Mouse (Mus musculus) lung, postnatal 0 days (tissue): Measurements from ENCODE around the gene Mgat5. TPM values are rescaled to one million over a fixed set of nuclear protein-coding genes. Genes with fewer than 3 reads are reported as not detected.

Source experiments
- ATAC-seq: fragments of 200-750 bp; cut with Nextera tagmentation; 2 replicates; pipeline ENCODE4 v1.8.0; 2017; ENCODE audit warnings: moderate library complexity
- DNase-seq: peaks from one replicate; pipeline ENCODE4 v3.0.0-alpha.2; 2016; ENCODE audit warnings: low spot score
- H3K27ac ChIP-seq: fragments of 300-500 bp; sonication (generic); 2 replicates; pipeline ENCODE4 v1.5.1; 2014; ENCODE audit warnings: antibody characterized with exemption, mild to moderate bottlenecking, low read length, mixed read lengths
- H3K27me3 ChIP-seq: fragments of 300-500 bp; sonication (generic); replicated peaks from 2 replicates; pipeline ENCODE4 v1.6.1; 2014; ENCODE audit warnings: low read length, mixed read lengths; ENCODE audit not compliant: insufficient read depth
- H3K36me3 ChIP-seq: fragments of 300-500 bp; sonication (generic); 2 replicates; pipeline ENCODE4 v1.6.1; 2014; ENCODE audit warnings: low read length, mixed read lengths; ENCODE audit not compliant: insufficient read depth
- H3K4me1 ChIP-seq: fragments of 300-500 bp; sonication (generic); 2 replicates; pipeline ENCODE4 v1.6.1; 2014; ENCODE audit warnings: antibody characterized with exemption, low read depth, low read length, mixed read lengths; ENCODE audit not compliant: insufficient read depth
- H3K4me2 ChIP-seq: fragments of 300-500 bp; sonication (generic); replicated peaks from 2 replicates; pipeline ENCODE4 v1.6.1; 2014; ENCODE audit warnings: low read depth, mild to moderate bottlenecking, low read length, moderate library complexity, mixed read lengths
- H3K4me3 ChIP-seq: fragments of 300-500 bp; sonication (generic); 2 replicates; pipeline ENCODE4 v1.5.1; 2014; ENCODE audit warnings: low read depth, low read length
- H3K9ac ChIP-seq: fragments of 300-500 bp; sonication (generic); replicated peaks from 2 replicates; pipeline ENCODE4 v1.6.1; 2014; ENCODE audit warnings: low read depth, mild to moderate bottlenecking
- H3K9me3 ChIP-seq: fragments of 300-500 bp; sonication (generic); 2 replicates; pipeline ENCODE4 v1.6.1; 2016; ENCODE audit warnings: low read length, mixed read lengths
- CTCF ChIP-seq: IDR thresholded peaks from 2 replicates; pipeline ENCODE4 v1.5.1; 2016; ENCODE audit warnings: antibody characterized with exemption, mild to moderate bottlenecking
- EP300 ChIP-seq: IDR thresholded peaks from 2 replicates; pipeline ENCODE4 v1.6.1; 2016; ENCODE audit warnings: antibody characterized with exemption, mild to moderate bottlenecking, control low read depth
- WGBS: fragments of 180-500 bp; shearing (Covaris S2); extraction: QIAGEN DNeasy Blood & Tissue Kit; methylation state at CpG from one replicate; pipeline ENCODE4 v1.1.7; 2014; 5-methylcytosine and 5-hydroxymethylcytosine counted together
- polyA plus RNA-seq: library from polyadenylated mRNA; unstranded; fragments of >200 nt; fragmentation: Nextera tagmentation; extraction: Ambion mirVana; gene quantifications from 2 replicates; pipeline ENCODE4 v1.2.1, GENCODE M21; 2015

Mgat5 gene
- polyA plus RNA-seq, 1 experiment from 2014 or later = 3.5 TPM

DNA sequence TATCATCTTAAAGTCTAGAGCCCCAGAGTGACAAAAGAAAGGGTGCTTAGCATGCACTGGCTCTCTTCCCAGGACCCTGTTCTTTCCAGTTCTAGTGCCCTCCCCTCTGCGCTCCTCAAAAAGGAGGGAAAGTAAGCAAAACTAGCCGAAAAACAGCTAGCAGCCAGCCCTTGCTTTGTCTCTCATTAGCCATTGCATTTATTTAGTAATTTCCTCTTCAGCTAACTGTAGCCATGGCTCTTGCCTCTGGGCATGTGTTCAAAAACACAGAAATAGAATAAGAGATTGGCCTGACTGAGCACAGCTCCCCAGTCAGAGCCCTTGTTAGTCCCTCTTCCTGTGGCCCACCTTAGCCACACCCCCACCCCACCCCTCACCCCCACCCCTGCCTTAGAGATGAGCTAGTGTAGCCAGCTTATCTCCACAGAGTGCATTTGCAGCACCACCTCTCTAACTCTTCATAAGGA lies 204.2 kb downstream of the Mgat5 start:
- H3K9me3 ChIP-seq = no peaks in the 10 kb centered on the region
- 0 out of 2 replicates have a peak, but pooled peaks cover 4% of the 10 kb centered on the region for H3K36me3 ChIP-seq
- WGBS = 36% methylated on average over 2 of the region's 2 CpGs
- peak; percentile 55 for DNase-seq
- no peak overlapping the region for H3K4me2 ChIP-seq
- H3K27me3 ChIP-seq = no peaks in the 10 kb centered on the region
- peak; percentile 62 for ATAC-seq
- H3K4me1 ChIP-seq = no peaks in the 10 kb centered on the region
- TF ChIP-seq CTCF = no peak
- TF ChIP-seq EP300 = no peak
- no peak overlapping the region for H3K4me3 ChIP-seq
- no peak overlapping the region for H3K9ac ChIP-seq
- 0 out of 2 replicates have a peak overlapping the region, but pooled peaks have one; percentile 32 for H3K27ac ChIP-seq

- 38% methylated on average over 5 of the region's 5 CpGs for WGBS
- H3K9ac ChIP-seq = no peak overlapping the region
- H3K4me3 ChIP-seq = no peak overlapping the region
- no peaks in the 10 kb centered on the region for H3K4me1 ChIP-seq
- H3K4me2 ChIP-seq = no peak overlapping the region
- DNase-seq (peak; percentile 46), ATAC-seq (peak; percentile 38; the same call in 1 of the 2 replicates)
- no peak overlapping the region for H3K27ac ChIP-seq
- H3K27me3 ChIP-seq = no peaks in the 10 kb centered on the region
- TF ChIP-seq EP300 = no peak
- TF ChIP-seq CTCF = peak; percentile 60
- no peaks in the 10 kb centered on the region for H3K9me3 ChIP-seq
- H3K36me3 ChIP-seq = 0 out of 2 replicates have a peak, but pooled peaks cover 4% of the 10 kb centered on the region
Measured at GRCm38 (mm10) chr1:127409512-127409911, 204.7 kb downstream of the Mgat5 start.

DNA sequence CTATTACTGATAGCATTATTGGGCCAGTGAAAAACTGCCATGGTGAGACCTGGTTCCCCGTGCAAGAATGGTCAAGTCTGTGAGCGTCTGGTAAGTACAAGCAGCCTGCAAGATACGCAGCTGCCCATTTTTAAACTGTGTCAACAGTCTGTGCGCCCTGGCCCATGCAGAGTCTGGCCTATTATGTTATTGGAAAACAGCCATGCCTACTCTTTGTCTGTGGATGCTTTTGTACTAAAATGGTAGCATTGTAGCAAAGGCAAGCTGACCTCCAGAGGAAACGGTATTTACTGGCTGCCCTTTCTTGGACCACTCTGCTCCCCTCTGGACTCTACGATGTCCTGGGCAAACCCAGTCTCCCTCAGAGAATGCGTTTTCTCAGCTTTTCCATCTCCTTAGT lies 209.7 kb downstream of the Mgat5 start:
- no peak for DNase-seq
- 85% methylated on average over 7 of the region's 7 CpGs for whole genome bisulfite sequencing
- no peak for TF ChIP-seq EP300
- no peak for TF ChIP-seq CTCF

GRCm38 (mm10) chr1:127415896-127416295 lies 211.1 kb downstream of the Mgat5 start:
- no peak overlapping the region for H3K27ac ChIP-seq
- H3K4me2 ChIP-seq = no peak overlapping the region
- no peak overlapping the region for H3K4me3 ChIP-seq
- H3K9ac ChIP-seq = no peak overlapping the region
- H3K4me1 ChIP-seq = no peaks in the 10 kb centered on the region
- H3K27me3 ChIP-seq = no peaks in the 10 kb centered on the region
- 0 out of 2 replicates have a peak, but pooled peaks cover 4% of the 10 kb centered on the region for H3K36me3 ChIP-seq
- DNase-seq = no peak
- WGBS = 87% methylated on average over 1 of the region's 1 CpGs
- TF ChIP-seq CTCF = no peak
- no peak for TF ChIP-seq EP300
- no peak for ATAC-seq
- H3K9me3 ChIP-seq = no peaks in the 10 kb centered on the region

More for the DNA sequence above, 209.7 kb downstream of the Mgat5 start:
- Histone ChIP-seq H3K36me3 (0 out of 2 replicates have a peak, but pooled peaks cover 4% of the 10 kb centered on the region), H3K9me3 (no peaks in the 10 kb centered on the region), H3K4me1 (no peaks in the 10 kb centered on the region), H3K9ac (no peak overlapping the region), H3K27me3 (no peaks in the 10 kb centered on the region), H3K4me3 (no peak overlapping the region), H3K4me2 (no peak overlapping the region), H3K27ac (no peak overlapping the region)
- ATAC-seq = no peak

GRCm38 (mm10) chr1:127416971-127417370 lies 212.2 kb downstream of the Mgat5 start:
- Histone ChIP-seq H3K4me3 (no peak overlapping the region), H3K4me1 (no peaks in the 10 kb centered on the region), H3K27me3 (no peaks in the 10 kb centered on the region), H3K36me3 (0 out of 2 replicates have a peak, but pooled peaks cover 4% of the 10 kb centered on the region), H3K27ac (no peak overlapping the region), H3K9me3 (no peaks in the 10 kb centered on the region), H3K9ac (no peak overlapping the region), H3K4me2 (no peak overlapping the region)
- TF ChIP-seq CTCF (no peak), EP300 (no peak)
- ATAC-seq (no peak), DNase-seq (no peak)
- 88% methylated on average over 1 of the region's 1 CpGs for WGBS

DNA sequence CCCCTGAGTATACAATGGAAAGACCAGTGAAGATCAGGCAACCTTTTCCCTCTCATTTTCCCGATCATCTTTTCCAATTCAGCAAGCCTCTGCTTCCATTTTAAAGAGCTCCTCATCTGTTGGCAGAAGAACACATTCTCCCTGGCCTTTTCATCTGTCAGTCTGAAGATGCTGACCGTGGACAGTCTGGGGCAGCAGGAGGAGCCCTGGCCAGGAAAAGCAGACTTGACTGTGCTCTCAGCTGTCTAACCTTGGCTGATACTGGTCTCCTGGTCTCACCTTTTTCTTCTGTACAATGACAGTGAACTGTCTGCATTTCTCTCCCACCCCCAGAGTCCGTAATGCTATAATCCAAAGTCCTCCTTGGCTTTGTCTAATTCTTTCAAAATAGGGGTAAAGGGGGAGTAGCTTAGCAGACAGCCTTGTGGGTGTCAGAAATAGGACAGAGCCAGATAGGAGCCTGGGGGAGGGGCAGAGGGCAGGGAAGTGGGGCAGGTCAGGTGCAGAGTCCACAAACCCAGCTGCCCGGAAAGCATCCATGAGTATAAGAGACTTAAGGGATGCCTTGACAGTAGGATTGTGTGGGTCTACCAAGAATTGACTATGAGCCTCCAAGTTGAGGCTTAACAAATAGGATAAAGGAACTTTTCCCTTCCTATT lies 214.2 kb downstream of the Mgat5 start:
- TF ChIP-seq EP300 = no peak
- no peak for TF ChIP-seq CTCF
- no peak overlapping the region for H3K4me2 ChIP-seq
- H3K4me1 ChIP-seq = no peaks in the 10 kb centered on the region
- H3K4me3 ChIP-seq = no peak overlapping the region
- 80% methylated on average over 4 of the region's 4 CpGs for WGBS
- no peak overlapping the region for H3K27ac ChIP-seq
- ATAC-seq (no peak), DNase-seq (no peak)
- no peaks in the 10 kb centered on the region for H3K36me3 ChIP-seq
- no peaks in the 10 kb centered on the region for H3K27me3 ChIP-seq
- no peaks in the 10 kb centered on the region for H3K9me3 ChIP-seq
- H3K9ac ChIP-seq = no peak overlapping the region
